Comparison of ENCODE assay signal across 32 mouse cellular contexts in the genomic region with DNA sequence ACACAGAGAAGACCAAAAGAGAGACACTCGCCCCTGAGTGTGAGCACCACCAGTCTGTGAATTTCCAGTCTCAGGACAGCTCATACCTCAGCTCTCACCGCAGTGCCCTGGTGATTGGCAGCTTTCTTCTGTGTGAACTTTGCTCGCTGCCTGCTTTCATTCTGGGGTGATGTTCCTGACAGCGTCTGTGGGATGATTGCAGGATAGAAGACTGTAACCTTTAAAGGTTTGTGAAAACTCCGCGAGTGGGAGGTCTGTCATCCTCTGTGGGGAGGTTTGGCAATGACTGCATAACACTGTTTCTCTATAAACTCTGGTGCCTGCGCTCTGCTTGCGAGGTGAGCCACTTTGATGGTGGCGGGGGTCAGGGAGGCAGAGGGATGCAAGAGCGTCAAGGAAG.
"Had no signal": no experiment of that assay in that cellular context is flagged by ENCODE, and none has a peak within 500 bp of the region (broad histone marks: within the 10 kb centered on the region; RNA-seq: fewer than 3 reads in every experiment).

No protein-coding gene starts in this region.

- H3K9ac ChIP-seq: limb, embryonic 12.5 days; limb, embryonic 13.5 days; limb, embryonic 15.5 days; liver, embryonic 12.5 days; liver, embryonic 13.5 days; liver, embryonic 14.5 days; liver, embryonic 15.5 days; liver, postnatal 0 days; lung, embryonic 14.5 days; lung, embryonic 15.5 days; midbrain, embryonic 12.5 days; midbrain, embryonic 13.5 days; midbrain, embryonic 15.5 days; neural tube, embryonic 12.5 days had no signal

- ATAC-seq: liver, embryonic 12.5 days; liver, postnatal 0 days; lung, postnatal 0 days; midbrain, embryonic 13.5 days; midbrain, embryonic 15.5 days; midbrain, embryonic 16.5 days had no signal

- H3K9me3 ChIP-seq: limb, embryonic 10.5 days; limb, embryonic 12.5 days; limb, embryonic 13.5 days; limb, embryonic 15.5 days; liver, embryonic 12.5 days; liver, embryonic 13.5 days; liver, embryonic 15.5 days; lung, embryonic 15.5 days; midbrain, embryonic 10.5 days; midbrain, embryonic 12.5 days; midbrain, embryonic 13.5 days; midbrain, embryonic 15.5 days; neural tube, embryonic 12.5 days had no signal

- H3K36me3 ChIP-seq: limb, embryonic 10.5 days; limb, embryonic 12.5 days; limb, embryonic 13.5 days; limb, embryonic 15.5 days; liver, embryonic 12.5 days; liver, embryonic 13.5 days; liver, embryonic 15.5 days; lung, embryonic 15.5 days; midbrain, embryonic 10.5 days; midbrain, embryonic 12.5 days; midbrain, embryonic 13.5 days; midbrain, embryonic 15.5 days; neural tube, embryonic 12.5 days had no signal

- H3K27ac ChIP-seq: limb, embryonic 10.5 days; limb, embryonic 12.5 days; limb, embryonic 13.5 days; limb, embryonic 15.5 days; liver, embryonic 12.5 days; liver, embryonic 13.5 days; liver, embryonic 14.5 days; liver, embryonic 15.5 days; lung, embryonic 15.5 days; macrophage; midbrain, embryonic 10.5 days; midbrain, embryonic 12.5 days; midbrain, embryonic 13.5 days; midbrain, embryonic 15.5 days; neural tube, embryonic 12.5 days had no signal

- H3K4me1 ChIP-seq: limb, embryonic 12.5 days; limb, embryonic 15.5 days; liver, embryonic 12.5 days; liver, embryonic 13.5 days; liver, embryonic 15.5 days; lung, embryonic 15.5 days; megakaryocyte, embryonic 14.5 days; midbrain, embryonic 10.5 days; midbrain, embryonic 12.5 days; midbrain, embryonic 13.5 days; neural tube, embryonic 12.5 days had no signal

- H3K27me3 ChIP-seq: limb, embryonic 13.5 days; limb, embryonic 15.5 days; liver, embryonic 12.5 days; liver, embryonic 13.5 days; liver, embryonic 15.5 days; lung, embryonic 15.5 days; megakaryocyte, embryonic 14.5 days; midbrain, embryonic 12.5 days; midbrain, embryonic 13.5 days; midbrain, embryonic 15.5 days; neural tube, embryonic 12.5 days had no signal

- H3K4me3 ChIP-seq: limb, embryonic 10.5 days; limb, embryonic 12.5 days; limb, embryonic 13.5 days; limb, embryonic 15.5 days; liver, embryonic 12.5 days; liver, embryonic 13.5 days; liver, embryonic 15.5 days; lung, embryonic 15.5 days; megakaryocyte, embryonic 14.5 days; midbrain, embryonic 10.5 days; midbrain, embryonic 12.5 days; midbrain, embryonic 13.5 days; midbrain, embryonic 15.5 days; myocyte; neural tube, embryonic 12.5 days had no signal

- DNase-seq: left cerebral cortex, postnatal 4 days; liver; liver, embryonic 13.5 days; liver, postnatal 0 days; lung, adult 18-20 months; lung, adult 2 months; lung, embryonic 14.5 days; lung, postnatal 10 days; lung, postnatal 14 days; lung, postnatal 36 days; lung, postnatal 4 days; midbrain, embryonic 14.5 days had no signal

- H3K4me2 ChIP-seq: limb, embryonic 12.5 days; limb, embryonic 13.5 days; limb, embryonic 15.5 days; liver, embryonic 11.5 days; liver, embryonic 12.5 days; liver, embryonic 13.5 days; liver, embryonic 15.5 days; lung, embryonic 14.5 days; lung, embryonic 15.5 days; midbrain, embryonic 11.5 days; midbrain, embryonic 12.5 days; midbrain, embryonic 13.5 days; midbrain, embryonic 15.5 days; neural tube, embryonic 12.5 days had no signal
